Mouse (Mus musculus) liver, embryonic 12.5 days (tissue): ENCODE results near the gene Asic1. TPM values are rescaled to one million over a fixed set of nuclear protein-coding genes. Genes with fewer than 3 reads are reported as not detected.
A peak's percentile ranks its signal among the peaks of the same experiment; 100 is the strongest.

ENCODE experiments used
- ATAC-seq: fragments of 200-750 bp; cut with Nextera tagmentation; 2 replicates; pipeline ENCODE4 v1.8.0; 2017; ENCODE audit warnings: moderate number of reproducible peaks, mild to moderate bottlenecking, moderate library complexity
- H3K27ac ChIP-seq: fragments of 300-500 bp; sonication (generic); 2 replicates; pipeline ENCODE4 v1.5.1; 2016; ENCODE audit warnings: mild to moderate bottlenecking
- H3K27me3 ChIP-seq: fragments of 300-500 bp; sonication (generic); replicated peaks from 2 replicates; pipeline ENCODE4 v1.6.1; 2016; ENCODE audit warnings: mild to moderate bottlenecking, moderate library complexity
- H3K36me3 ChIP-seq: fragments of 300-500 bp; sonication (generic); 2 replicates; pipeline ENCODE4 v1.6.1; 2016; ENCODE audit warnings: mild to moderate bottlenecking, moderate library complexity
- H3K4me1 ChIP-seq: fragments of 300-500 bp; sonication (generic); 2 replicates; pipeline ENCODE4 v1.6.1; 2016
- H3K4me2 ChIP-seq: fragments of 300-500 bp; sonication (generic); 2 replicates; pipeline ENCODE4 v1.6.1; 2016; ENCODE audit warnings: mild to moderate bottlenecking, moderate library complexity
- H3K4me3 ChIP-seq: fragments of 300-500 bp; sonication (generic); 2 replicates; pipeline ENCODE4 v1.5.1; 2016; ENCODE audit warnings: mild to moderate bottlenecking, moderate library complexity
- H3K9ac ChIP-seq: fragments of 300-500 bp; sonication (generic); 2 replicates; pipeline ENCODE4 v1.6.1; 2016; ENCODE audit warnings: mild to moderate bottlenecking, moderate library complexity
- H3K9me3 ChIP-seq: fragments of 300-500 bp; sonication (generic); replicated peaks from 2 replicates; pipeline ENCODE4 v1.6.1; 2016; ENCODE audit warnings: mild to moderate bottlenecking, moderate library complexity
- WGBS: fragments of 180-500 bp; shearing (Covaris S2); methylation state at CpG from one replicate; pipeline ENCODE4 v1.1.7; 2016; ENCODE audit not compliant: insufficient replicate concordance; 5-methylcytosine and 5-hydroxymethylcytosine counted together
- polyA plus RNA-seq: library from polyadenylated mRNA; unstranded; fragments of >200 nt; fragmentation: Nextera tagmentation; extraction: Ambion mirVana; gene quantifications from 2 replicates; pipeline ENCODE4 v1.2.1, GENCODE M21; 2016

Asic1 gene
- polyA plus RNA-seq, 1 experiment from 2014 or later, result 2.0 TPM

GRCm38 (mm10) chr15:99651163-99651872 lies 18.9 kb upstream of the Asic1 start, which contains the start of gene Racgap1:
Racgap1 (minus strand) TSS chr15:99651656.
- ATAC-seq, result peak; percentile 97
- Histone ChIP-seq H3K4me1 (peaks cover 66% of the 10 kb centered on the region), H3K4me2 (peak within 1 kb of the TSS; percentile 77), H3K27me3 (peaks cover 42% of the 10 kb centered on the region), H3K9me3 (no peaks in the 10 kb centered on the region), H3K4me3 (peak within 1 kb of the TSS; percentile 88), H3K9ac (peak within 1 kb of the TSS; percentile 96), H3K27ac (peak within 1 kb of the TSS; percentile 78), H3K36me3 (0 out of 2 replicates have a peak, but pooled peaks cover 8% of the 10 kb centered on the region)
- whole genome bisulfite sequencing, result 0% methylated on average over 63 of the region's 68 CpGs

GRCm38 (mm10) chr15:99651984-99652872 lies 17.9 kb upstream of the Asic1 start:
- Histone ChIP-seq H3K4me3 (peak overlapping the region; percentile 88), H3K9ac (peak overlapping the region; percentile 96), H3K27me3 (peaks cover 51% of the 10 kb centered on the region), H3K36me3 (0 out of 2 replicates have a peak, but pooled peaks cover 8% of the 10 kb centered on the region), H3K4me1 (peaks cover 57% of the 10 kb centered on the region), H3K27ac (peak overlapping the region; percentile 61), H3K9me3 (no peaks in the 10 kb centered on the region), H3K4me2 (peak overlapping the region; percentile 77)
- WGBS, result 50% methylated on average over 10 of the region's 10 CpGs
- ATAC-seq, result no peak

- peak overlapping the region; percentile 16; the same call in 1 of the 2 replicates for H3K4me3 ChIP-seq
- ATAC-seq, result no peak
These were observed 16.9 kb upstream of the Asic1 start for GRCm38 (mm10) chr15:99653291-99653690.

GRCm38 (mm10) chr15:99653876-99654275 lies 16.3 kb upstream of the Asic1 start:
- H3K27ac ChIP-seq, result no peak overlapping the region
- H3K4me3 ChIP-seq, result peak overlapping the region; percentile 16; the same call in 1 of the 2 replicates
- H3K27me3 ChIP-seq, result peaks cover 67% of the 10 kb centered on the region
- H3K4me1 ChIP-seq, result peaks cover 44% of the 10 kb centered on the region
- H3K4me2 ChIP-seq, result peak overlapping the region; percentile 47
- no peak overlapping the region for H3K9ac ChIP-seq
- H3K36me3 ChIP-seq, result 0 out of 2 replicates have a peak, but pooled peaks cover 6% of the 10 kb centered on the region
- 9% methylated on average over 21 of the region's 21 CpGs for WGBS
- no peaks in the 10 kb centered on the region for H3K9me3 ChIP-seq
- ATAC-seq, result no peak

More at GRCm38 (mm10) chr15:99653291-99653690, 16.9 kb upstream of the Asic1 start:
- H3K9ac ChIP-seq, result no peak overlapping the region
- peaks cover 61% of the 10 kb centered on the region for H3K27me3 ChIP-seq
- no peaks in the 10 kb centered on the region for H3K9me3 ChIP-seq
- H3K4me2 ChIP-seq, result peak overlapping the region; percentile 47
- no peak overlapping the region for H3K27ac ChIP-seq
- peaks cover 48% of the 10 kb centered on the region for H3K4me1 ChIP-seq
- 13% methylated on average over 8 of the region's 8 CpGs for WGBS
- H3K36me3 ChIP-seq, result 0 out of 2 replicates have a peak, but pooled peaks cover 8% of the 10 kb centered on the region

GRCm38 (mm10) chr15:99655956-99656355 lies 14.2 kb upstream of the Asic1 start:
- Histone ChIP-seq H3K9me3 (no peaks in the 10 kb centered on the region), H3K9ac (no peak overlapping the region), H3K27ac (no peak overlapping the region), H3K36me3 (no peaks in the 10 kb centered on the region), H3K4me1 (peaks cover 24% of the 10 kb centered on the region), H3K27me3 (peaks cover 84% of the 10 kb centered on the region), H3K4me3 (no peak overlapping the region), H3K4me2 (no peak overlapping the region)
- 31% methylated on average over 9 of the region's 9 CpGs for WGBS
- no peak for ATAC-seq

- Histone ChIP-seq H3K36me3 (no peaks in the 10 kb centered on the region), H3K4me1 (peaks cover 27% of the 10 kb centered on the region), H3K27ac (no peak overlapping the region), H3K9me3 (no peaks in the 10 kb centered on the region), H3K9ac (no peak overlapping the region), H3K4me2 (no peak overlapping the region), H3K27me3 (peaks cover 94% of the 10 kb centered on the region), H3K4me3 (no peak overlapping the region)
- 0 out of 2 replicates have a peak, but pooled peaks have one; percentile 14 for ATAC-seq
- 12% methylated on average over 2 of the region's 2 CpGs for WGBS
These were observed 11.7 kb upstream of the Asic1 start for GRCm38 (mm10) chr15:99658437-99658836.

GRCm38 (mm10) chr15:99661121-99661830 lies 8.9 kb upstream of the Asic1 start:
- Histone ChIP-seq H3K4me1 (peaks cover 46% of the 10 kb centered on the region), H3K4me2 (no peak overlapping the region), H3K27me3 (peaks cover 92% of the 10 kb centered on the region), H3K9ac (no peak overlapping the region), H3K27ac (no peak overlapping the region), H3K9me3 (no peaks in the 10 kb centered on the region), H3K4me3 (no peak overlapping the region), H3K36me3 (no peaks in the 10 kb centered on the region)
- no peak for ATAC-seq
- WGBS, result 85% methylated on average over 15 of the region's 15 CpGs

GRCm38 (mm10) chr15:99662371-99662770 lies 7.8 kb upstream of the Asic1 start:
- Histone ChIP-seq H3K9me3 (peaks cover 2% of the 10 kb centered on the region; the same call in 1 of the 2 replicates), H3K27ac (no peak overlapping the region), H3K4me3 (no peak overlapping the region), H3K9ac (no peak overlapping the region), H3K4me2 (peak overlapping the region; percentile 24; the same call in 1 of the 2 replicates), H3K27me3 (peaks cover 92% of the 10 kb centered on the region), H3K36me3 (no peaks in the 10 kb centered on the region), H3K4me1 (peaks cover 46% of the 10 kb centered on the region)
- WGBS, result 4% methylated on average over 7 of the region's 7 CpGs
- ATAC-seq, result no peak

GRCm38 (mm10) chr15:99663964-99664599 lies 6.1 kb upstream of the Asic1 start:
- Histone ChIP-seq H3K9ac (peak overlapping the region; percentile 46; the same call in 1 of the 2 replicates), H3K27ac (peak overlapping the region; percentile 62; the same call in 1 of the 2 replicates), H3K36me3 (no peaks in the 10 kb centered on the region), H3K27me3 (peaks cover 92% of the 10 kb centered on the region), H3K4me3 (peak overlapping the region; percentile 39), H3K4me1 (peaks cover 46% of the 10 kb centered on the region), H3K4me2 (peak overlapping the region; percentile 72), H3K9me3 (peaks cover 4% of the 10 kb centered on the region; the same call in 1 of the 2 replicates)
- 6% methylated on average over 17 of the region's 17 CpGs for WGBS
- no peak for ATAC-seq

GRCm38 (mm10) chr15:99664600-99665451 lies 5.3 kb upstream of the Asic1 start:
- peaks cover 96% of the 10 kb centered on the region for H3K27me3 ChIP-seq
- WGBS, result under 1% methylated on average over 51 of the region's 52 CpGs
- peak overlapping the region; percentile 46; the same call in 1 of the 2 replicates for H3K9ac ChIP-seq
- peak overlapping the region; percentile 62; the same call in 1 of the 2 replicates for H3K27ac ChIP-seq
- H3K36me3 ChIP-seq, result no peaks in the 10 kb centered on the region
- H3K4me1 ChIP-seq, result peaks cover 46% of the 10 kb centered on the region
- peak overlapping the region; percentile 39 for H3K4me3 ChIP-seq
- peak overlapping the region; percentile 72 for H3K4me2 ChIP-seq
- H3K9me3 ChIP-seq, result peaks cover 4% of the 10 kb centered on the region; the same call in 1 of the 2 replicates
- ATAC-seq, result peak; percentile 97
